Mouse (Mus musculus): Measurements from ENCODE around the gene Grik3. TPM values are rescaled to one million over a fixed set of nuclear protein-coding genes. Genes with fewer than 3 reads are reported as not detected.
"Not testable (repeated sequence)": the region's sequence is repeated elsewhere in the genome, so short reads cannot be mapped to it uniquely, and the experiment has no call there.

The Grik3 gene
- polyA plus RNA-seq, 1 experiment from 2014 or later, result not detected

- no peak overlapping the region for H3K4me3 ChIP-seq (ENCODE audit: low read depth, low read length)
- 75% methylated on average over 3 of the region's 3 CpGs for WGBS
Observed at GRCm38 (mm10) chr4:125599510-125600005, 109.1 kb downstream of the Grik3 start.

GRCm38 (mm10) chr4:125600642-125601041 lies 110.1 kb downstream of the Grik3 start:
- 57% methylated on average over 8 of the region's 8 CpGs for WGBS
- H3K9ac ChIP-seq (ENCODE audit: low read length), result no peak overlapping the region
- no peak overlapping the region for H3K4me2 ChIP-seq (ENCODE audit: low read depth, severe bottlenecking)
- H3K9me3 ChIP-seq (ENCODE audit: control insufficient read depth, low read length), result no peaks in the 10 kb centered on the region
- DNase-seq (ENCODE audit: low spot score) (no peak), ATAC-seq (ENCODE audit: insufficient number of reproducible peaks, low FRiP score, low TSS enrichment, low read depth) (no peak)
- H3K36me3 ChIP-seq (ENCODE audit: control insufficient read depth, insufficient read depth, low read length), result no peaks in the 10 kb centered on the region
- H3K4me3 ChIP-seq (ENCODE audit: low read depth, low read length), result no peak overlapping the region
- no peaks in the 10 kb centered on the region for H3K27me3 ChIP-seq (ENCODE audit: control insufficient read depth, insufficient read depth, low read length)
- H3K4me1 ChIP-seq (ENCODE audit: control insufficient read depth, insufficient read depth, low read length), result peaks cover 4% of the 10 kb centered on the region; the same call in 1 of the 2 replicates
- no peak overlapping the region for H3K27ac ChIP-seq (replicated peaks; ENCODE audit: low read depth, low read length)

More at GRCm38 (mm10) chr4:125599510-125600005, 109.1 kb downstream of the Grik3 start:
- DNase-seq (ENCODE audit: low spot score), result no peak
- no peak overlapping the region for H3K4me2 ChIP-seq (ENCODE audit: low read depth, severe bottlenecking)
- H3K4me1 ChIP-seq (ENCODE audit: control insufficient read depth, insufficient read depth, low read length), result peaks cover 4% of the 10 kb centered on the region; the same call in 1 of the 2 replicates
- H3K27ac ChIP-seq (replicated peaks; ENCODE audit: low read depth, low read length), result no peak overlapping the region
- no peak overlapping the region for H3K9ac ChIP-seq (ENCODE audit: low read length)
- no peak for ATAC-seq (ENCODE audit: insufficient number of reproducible peaks, low FRiP score, low TSS enrichment, low read depth)
- no peaks in the 10 kb centered on the region for H3K27me3 ChIP-seq (ENCODE audit: control insufficient read depth, insufficient read depth, low read length)
- H3K36me3 ChIP-seq (ENCODE audit: control insufficient read depth, insufficient read depth, low read length), result no peaks in the 10 kb centered on the region
- no peaks in the 10 kb centered on the region for H3K9me3 ChIP-seq (ENCODE audit: control insufficient read depth, low read length)

- Histone ChIP-seq H3K4me1 (ENCODE audit: control insufficient read depth, insufficient read depth, low read length) (peaks cover 4% of the 10 kb centered on the region; the same call in 1 of the 2 replicates), H3K4me3 (ENCODE audit: low read depth, low read length) (no peak overlapping the region), H3K27ac (replicated peaks; ENCODE audit: low read depth, low read length) (no peak overlapping the region), H3K9me3 (ENCODE audit: control insufficient read depth, low read length) (no peaks in the 10 kb centered on the region), H3K36me3 (ENCODE audit: control insufficient read depth, insufficient read depth, low read length) (no peaks in the 10 kb centered on the region), H3K27me3 (ENCODE audit: control insufficient read depth, insufficient read depth, low read length) (no peaks in the 10 kb centered on the region), H3K4me2 (ENCODE audit: low read depth, severe bottlenecking) (no peak overlapping the region), H3K9ac (ENCODE audit: low read length) (no peak overlapping the region)
- 12% methylated on average over 3 of the region's 3 CpGs for WGBS
- ATAC-seq (ENCODE audit: insufficient number of reproducible peaks, low FRiP score, low TSS enrichment, low read depth), result no peak
- DNase-seq (ENCODE audit: low spot score), result no peak
Observed at GRCm38 (mm10) chr4:125601301-125601700, 110.8 kb downstream of the Grik3 start.

GRCm38 (mm10) chr4:125604494-125604893 lies 114.0 kb downstream of the Grik3 start:
- Histone ChIP-seq H3K4me2 (ENCODE audit: low read depth, severe bottlenecking) (no peak overlapping the region), H3K9ac (ENCODE audit: low read length) (no peak overlapping the region), H3K27ac (replicated peaks; ENCODE audit: low read depth, low read length) (no peak overlapping the region), H3K4me3 (ENCODE audit: low read depth, low read length) (no peak overlapping the region), H3K36me3 (ENCODE audit: control insufficient read depth, insufficient read depth, low read length) (no peaks in the 10 kb centered on the region), H3K27me3 (ENCODE audit: control insufficient read depth, insufficient read depth, low read length) (no peaks in the 10 kb centered on the region), H3K4me1 (ENCODE audit: control insufficient read depth, insufficient read depth, low read length) (peaks cover 4% of the 10 kb centered on the region; the same call in 1 of the 2 replicates), H3K9me3 (ENCODE audit: control insufficient read depth, low read length) (no peaks in the 10 kb centered on the region)
- WGBS, result 59% methylated on average over 7 of the region's 7 CpGs
- ATAC-seq (ENCODE audit: insufficient number of reproducible peaks, low FRiP score, low TSS enrichment, low read depth) (no peak), DNase-seq (ENCODE audit: low spot score) (no peak)

- H3K27ac ChIP-seq (replicated peaks; ENCODE audit: low read depth, low read length), result no peak overlapping the region
- no peak overlapping the region for H3K4me2 ChIP-seq (ENCODE audit: low read depth, severe bottlenecking)
- ATAC-seq (ENCODE audit: insufficient number of reproducible peaks, low FRiP score, low TSS enrichment, low read depth) (no peak), DNase-seq (ENCODE audit: low spot score) (no peak)
- no peaks in the 10 kb centered on the region for H3K9me3 ChIP-seq (ENCODE audit: control insufficient read depth, low read length)
- H3K4me1 ChIP-seq (ENCODE audit: control insufficient read depth, insufficient read depth, low read length), result no peaks in the 10 kb centered on the region
- H3K4me3 ChIP-seq (ENCODE audit: low read depth, low read length), result no peak overlapping the region
- no peak overlapping the region for H3K9ac ChIP-seq (ENCODE audit: low read length)
- no peaks in the 10 kb centered on the region for H3K27me3 ChIP-seq (ENCODE audit: control insufficient read depth, insufficient read depth, low read length)
- WGBS, result 82% methylated on average over 6 of the region's 6 CpGs
- no peaks in the 10 kb centered on the region for H3K36me3 ChIP-seq (ENCODE audit: control insufficient read depth, insufficient read depth, low read length)
Observed at GRCm38 (mm10) chr4:125606147-125606546, 115.6 kb downstream of the Grik3 start.

- Histone ChIP-seq H3K4me1 (ENCODE audit: control insufficient read depth, insufficient read depth, low read length) (no peaks in the 10 kb centered on the region), H3K27me3 (ENCODE audit: control insufficient read depth, insufficient read depth, low read length) (no peaks in the 10 kb centered on the region), H3K36me3 (ENCODE audit: control insufficient read depth, insufficient read depth, low read length) (no peaks in the 10 kb centered on the region), H3K4me3 (ENCODE audit: low read depth, low read length) (no peak overlapping the region), H3K9ac (ENCODE audit: low read length) (no peak overlapping the region), H3K27ac (replicated peaks; ENCODE audit: low read depth, low read length) (no peak overlapping the region), H3K4me2 (ENCODE audit: low read depth, severe bottlenecking) (no peak overlapping the region), H3K9me3 (ENCODE audit: control insufficient read depth, low read length) (no peaks in the 10 kb centered on the region)
- DNase-seq (ENCODE audit: low spot score), result no peak
- ATAC-seq (ENCODE audit: insufficient number of reproducible peaks, low FRiP score, low TSS enrichment, low read depth), result no peak
- 51% methylated on average over 10 of the region's 10 CpGs for WGBS
Observed at GRCm38 (mm10) chr4:125607397-125608042, 117.0 kb downstream of the Grik3 start.

- not testable (repeated sequence) for ATAC-seq (ENCODE audit: insufficient number of reproducible peaks, low FRiP score, low TSS enrichment, low read depth); H3K4me1 ChIP-seq (ENCODE audit: control insufficient read depth, insufficient read depth, low read length); H3K27ac ChIP-seq (replicated peaks; ENCODE audit: low read depth, low read length); DNase-seq (ENCODE audit: low spot score); H3K9me3 ChIP-seq (ENCODE audit: control insufficient read depth, low read length); H3K4me3 ChIP-seq (ENCODE audit: low read depth, low read length); H3K4me2 ChIP-seq (ENCODE audit: low read depth, severe bottlenecking); H3K9ac ChIP-seq (ENCODE audit: low read length); H3K36me3 ChIP-seq (ENCODE audit: control insufficient read depth, insufficient read depth, low read length); H3K27me3 ChIP-seq (ENCODE audit: control insufficient read depth, insufficient read depth, low read length)
- 44% methylated on average over 3 of the region's 4 CpGs for WGBS
Observed at GRCm38 (mm10) chr4:125608896-125609295, 118.4 kb downstream of the Grik3 start.

GRCm38 (mm10) chr4:125609320-125610306 lies 119.1 kb downstream of the Grik3 start:
- ATAC-seq (ENCODE audit: insufficient number of reproducible peaks, low FRiP score, low TSS enrichment, low read depth), result no peak
- DNase-seq (ENCODE audit: low spot score), result no peak
- Histone ChIP-seq H3K4me2 (ENCODE audit: low read depth, severe bottlenecking) (no peak overlapping the region), H3K4me3 (ENCODE audit: low read depth, low read length) (no peak overlapping the region), H3K27ac (replicated peaks; ENCODE audit: low read depth, low read length) (no peak overlapping the region), H3K9me3 (ENCODE audit: control insufficient read depth, low read length) (no peaks in the 10 kb centered on the region), H3K27me3 (ENCODE audit: control insufficient read depth, insufficient read depth, low read length) (no peaks in the 10 kb centered on the region), H3K9ac (ENCODE audit: low read length) (no peak overlapping the region), H3K36me3 (ENCODE audit: control insufficient read depth, insufficient read depth, low read length) (no peaks in the 10 kb centered on the region), H3K4me1 (ENCODE audit: control insufficient read depth, insufficient read depth, low read length) (no peaks in the 10 kb centered on the region)
- WGBS, result 75% methylated on average over 21 of the region's 21 CpGs
